Mouse (Mus musculus) right cerebral cortex, postnatal 36 days (tissue): Measurements from ENCODE around the gene Col6a5.

Source experiments
- DNase-seq, 2 experiments: peaks; one replicate each; pipeline ENCODE4 v3.0.0; 2022; ENCODE audit warnings: low spot score in 2 of 2, mixed read lengths in 1 of 2

Col6a5 gene

GRCm38 (mm10) chr9:105827076-105827647, 133.3 kb downstream of the Col6a5 start:
- DNase-seq = no peak

GRCm38 (mm10) chr9:105820711-105821110, 139.7 kb downstream of the Col6a5 start:
- DNase-seq = no peak

GRCm38 (mm10) chr9:105819155-105819709, 141.2 kb downstream of the Col6a5 start:
- no peak for DNase-seq

- DNase-seq = no peak
These were observed 146.0 kb downstream of the Col6a5 start for GRCm38 (mm10) chr9:105814436-105814835.

GRCm38 (mm10) chr9:105811458-105811857, 149.0 kb downstream of the Col6a5 start:
- no peak for DNase-seq

- DNase-seq = no peak
These were observed 151.4 kb downstream of the Col6a5 start for GRCm38 (mm10) chr9:105808920-105809505.
